Comparison of ENCODE assay signal across 13 mouse cellular contexts in genomic region chr5:124637300-124637699, GRCm38 (mm10). TPM values are rescaled to one million over a fixed set of nuclear protein-coding genes. Genes with fewer than 3 reads are reported as not detected.
A peak's percentile ranks its signal among the peaks of the same experiment; 100 is the strongest.
DNase-seq lines count a peak whose midpoint lies in the region; TF ChIP-seq lines count a peak whose summit lies in the region.
"Had no signal": no experiment of that assay in that cellular context is flagged by ENCODE, and none has a peak within 500 bp of the region (broad histone marks: within the 10 kb centered on the region; RNA-seq: fewer than 3 reads in every experiment).

No protein-coding gene starts in this region.

- no peak overlapping the region for H3ac ChIP-seq in C2C12 (ENCODE audit: control insufficient read depth, insufficient read length, low read depth)

- peaks cover 1% of the 10 kb centered on the region for H3K79me3 ChIP-seq in C2C12 (ENCODE audit: low read depth)

- H3K79me2 ChIP-seq in C2C12 (ENCODE audit: control insufficient read depth, insufficient read depth) = peaks cover 7% of the 10 kb centered on the region

- no peak for TF ChIP-seq CTCF in C2C12 (IDR thresholded peaks at IDR 0.05; ENCODE audit: control insufficient read depth, insufficient read depth, insufficient read length)

- peak; percentile 20 for DNase-seq in kidney, postnatal 14 days
- no peak for DNase-seq in kidney, adult 9 months
- DNase-seq in brain, adult 2 months (ENCODE audit: low read depth, low spot score) = peak; percentile 85
- DNase-seq in telencephalon, adult 2 months (ENCODE audit: low read depth, low spot score) = peak; percentile 55
- no peak for DNase-seq in cerebellum, adult 8-10 months
- no peak for DNase-seq in MN1 (ENCODE audit: low spot score)
- DNase-seq in adrenal gland, postnatal 25 days = no peak
- DNase-seq: adrenal gland, postnatal 10 days; cerebellum, adult 18-20 months; lung, postnatal 4 days had no signal

- H3K36me3 ChIP-seq in C2C12 (ENCODE audit: control insufficient read depth, insufficient read depth) = peaks cover 53% of the 10 kb centered on the region

- H3K4me3 ChIP-seq in C2C12 (ENCODE audit: insufficient read depth, poor library complexity, severe bottlenecking) = no peak overlapping the region
- H3K4me3 ChIP-seq: embryonic facial prominence, embryonic 12.5 days; heart, embryonic 10.5 days had no signal

- no peaks in the 10 kb centered on the region for H3K27me3 ChIP-seq in C2C12 (ENCODE audit: control insufficient read depth, insufficient read depth, insufficient read length)
- H3K27me3 ChIP-seq: embryonic facial prominence, embryonic 12.5 days had no signal

TF ChIP-seq in C2C12, 6 proteins besides CTCF, POLR2A, EP300 and RAD21:
- TF ChIP-seq MYOD1 (IDR thresholded peaks at IDR 0.05; ENCODE audit: control insufficient read depth, insufficient read length, low read depth) = peak; percentile 93
- no peak for TF ChIP-seq MYOG (IDR thresholded peaks at IDR 0.05; ENCODE audit: control insufficient read depth, extremely low read depth, insufficient read length)
TF ChIP-seq in C2C12: peak in this region for 1.

RNA-seq across cellular contexts. Expression of gene Atp6v0a2, which starts 8.9 kb away (rescaled TPM):
- 22.8 TPM for polyA plus RNA-seq in C2C12 (2012; fragmentation: generic; extraction: Trizol)
- 54.0 and 83.7 TPM in 2 replicates for total RNA-seq in adrenal gland, postnatal 25 days (2021)

RNA-seq across cellular contexts. Expression of gene Gtf2h3, which starts 58.4 kb away (rescaled TPM):
- polyA plus RNA-seq in C2C12 (2012; fragmentation: generic; extraction: Trizol) = 34.0 TPM
- 34.5 and 46.1 TPM in 2 replicates for total RNA-seq in adrenal gland, postnatal 25 days (2021)

RNA-seq across cellular contexts. Expression of gene Eif2b1, which starts 58.4 kb away (rescaled TPM):
- polyA plus RNA-seq in C2C12 (2012; fragmentation: generic; extraction: Trizol) = 43.0 TPM
- total RNA-seq in adrenal gland, postnatal 25 days (2021) = 42.1 and 48.3 TPM in 2 replicates

Comparison
In these comparisons a context has a peak if more than half of its experiments do, and no peak if none do; other contexts are left out.
1. DNase-seq: peak in kidney, postnatal 14 days (single experiment), brain, adult 2 months (single experiment) and telencephalon, adult 2 months (single experiment); none in kidney, adult 9 months (single experiment), cerebellum, adult 8-10 months (single experiment), MN1 (single experiment) and adrenal gland, postnatal 25 days (single experiment).